Mouse (Mus musculus) cerebellum, adult 2 months (tissue): ENCODE data around the gene Gdpd2. TPM values are rescaled to one million over a fixed set of nuclear protein-coding genes. Genes with fewer than 3 reads are reported as not detected.
A peak's percentile ranks its signal among the peaks of the same experiment; 100 is the strongest.

Source experiments
- DNase-seq, 2 experiments: peaks; one replicate each; pipeline ENCODE4 v3.0.0; 2021
- H3K27ac ChIP-seq: fragments of 200-500 bp; 2 replicates; pipeline ENCODE4 v1.5.1; 2012; ENCODE audit warnings: low read length, control low read depth, inconsistent platforms; ENCODE audit not compliant: insufficient read depth
- H3K27me3 ChIP-seq: fragments of 200-500 bp; 2 replicates; pipeline ENCODE4 v1.6.1; 2012; ENCODE audit warnings: inconsistent platforms, mild to moderate bottlenecking, low read length, moderate library complexity; ENCODE audit not compliant: control insufficient read depth, insufficient read depth
- H3K4me1 ChIP-seq: fragments of 200-500 bp; 2 replicates; pipeline ENCODE4 v1.6.1; 2011; ENCODE audit warnings: low read length; ENCODE audit not compliant: control insufficient read depth, insufficient read depth
- H3K4me3 ChIP-seq: fragments of 200-500 bp; replicated peaks from 2 replicates; pipeline ENCODE3; 2011; ENCODE audit warnings: mild to moderate bottlenecking, low read depth, low read length, control low read depth; ENCODE audit not compliant: insufficient read depth
- CTCF ChIP-seq: fragments of 200-500 bp; IDR thresholded peaks from 2 replicates; pipeline ENCODE4 v1.5.1; 2011; ENCODE audit warnings: low read depth, mild to moderate bottlenecking, control low read depth, low read length, moderate library complexity, borderline replicate concordance; ENCODE audit not compliant: insufficient read depth
- POLR2A ChIP-seq: fragments of 200-500 bp; IDR thresholded peaks from 2 replicates; pipeline ENCODE4 v1.6.1; 2011; ENCODE audit warnings: low read length, control low read depth, borderline replicate concordance; ENCODE audit not compliant: insufficient read depth
- WGBS: fragments of 180-500 bp; shearing (Covaris S2); methylation state at CpG from one replicate; pipeline ENCODE4 v1.1.7; 2018; 5-methylcytosine and 5-hydroxymethylcytosine counted together
- polyA plus RNA-seq: library from polyadenylated mRNA; depleted of rRNA; stranded (reverse); fragments of >200 nt; gene quantifications from 2 replicates; pipeline ENCODE4 v1.2.3, GENCODE M21; 2012

The Gdpd2 gene
- polyA plus RNA-seq, 1 experiment = 13.2 TPM

DNA sequence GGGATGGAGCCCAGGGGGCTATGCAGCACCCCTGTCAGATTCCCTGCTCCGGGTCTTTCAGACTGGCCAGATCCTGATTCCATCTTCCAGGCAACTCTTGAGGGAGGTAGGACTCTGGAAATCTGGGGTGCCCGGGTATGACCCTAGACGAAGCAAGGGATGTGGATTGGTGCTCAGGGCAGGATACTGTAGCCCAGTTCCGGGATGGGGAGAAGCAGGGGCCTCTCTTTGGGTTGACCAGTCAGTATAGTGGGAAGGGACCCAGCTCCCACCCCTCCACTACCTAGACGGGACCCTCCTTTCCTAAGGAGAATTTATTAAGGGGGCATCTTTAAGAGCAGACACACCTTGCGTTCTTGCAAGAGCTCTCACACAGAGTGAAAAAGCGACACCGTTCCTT is 593 bp downstream of the Gdpd2 start:
- no peak overlapping the region for H3K27ac ChIP-seq
- no peaks in the 10 kb centered on the region for H3K27me3 ChIP-seq
- no peak overlapping the region for H3K4me3 ChIP-seq
- no peaks in the 10 kb centered on the region for H3K4me1 ChIP-seq
- WGBS = 28% methylated on average over 8 of the region's 8 CpGs
- TF ChIP-seq CTCF (no peak), POLR2A (no peak)
- no peak for DNase-seq

DNA sequence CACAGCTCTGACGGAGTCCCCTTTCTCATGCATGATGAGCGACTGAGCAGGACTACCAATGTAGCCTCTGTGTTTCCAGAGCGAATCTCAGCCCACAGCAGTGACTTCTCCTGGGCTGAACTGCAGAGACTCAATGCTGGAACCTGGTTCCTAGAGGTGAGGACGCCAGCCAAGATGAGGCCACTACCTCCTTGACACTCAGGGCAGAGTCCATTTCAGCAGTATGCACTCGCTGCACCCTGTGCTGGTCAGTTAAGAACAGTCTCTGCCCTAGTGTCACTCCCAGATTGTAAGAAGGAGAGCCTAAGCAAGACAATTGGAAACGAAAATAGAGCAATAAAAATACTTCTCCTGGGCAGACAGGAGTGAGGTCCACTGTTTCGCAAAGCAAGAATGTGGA is 4.7 kb downstream of the Gdpd2 start:
- DNase-seq = no peak
- H3K27me3 ChIP-seq = no peaks in the 10 kb centered on the region
- WGBS = 87% methylated on average over 7 of the region's 7 CpGs
- TF ChIP-seq CTCF (no peak), POLR2A (no peak)
- no peaks in the 10 kb centered on the region for H3K4me1 ChIP-seq
- H3K4me3 ChIP-seq = no peak overlapping the region
- no peak overlapping the region for H3K27ac ChIP-seq

DNA sequence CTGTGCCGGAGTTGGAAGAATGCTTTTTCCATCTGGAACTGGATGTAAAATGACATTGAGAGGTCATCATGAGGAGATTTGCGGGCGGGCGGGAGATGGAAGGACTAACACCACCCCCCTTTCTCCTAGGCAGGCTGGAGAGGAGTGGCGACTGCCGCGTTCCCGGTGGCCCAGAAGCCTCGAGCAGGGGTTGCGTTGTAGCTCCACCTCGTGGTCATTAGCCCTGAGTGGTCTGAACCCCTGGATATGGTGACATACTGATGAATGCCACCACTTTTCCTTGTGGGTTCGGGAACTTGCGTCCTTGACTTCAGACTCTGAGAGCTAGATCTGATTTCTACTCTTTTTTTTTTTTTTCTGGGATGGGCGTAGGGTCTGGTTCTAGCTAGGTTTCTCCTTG is 9.2 kb downstream of the Gdpd2 start:
- TF ChIP-seq POLR2A = no peak
- peak; percentile 57; the same call in 1 of the 2 replicates for TF ChIP-seq CTCF
- WGBS = 7% methylated on average over 14 of the region's 14 CpGs
- Histone ChIP-seq H3K27ac (no peak overlapping the region), H3K4me1 (no peaks in the 10 kb centered on the region), H3K27me3 (no peaks in the 10 kb centered on the region), H3K4me3 (peak overlapping the region; percentile 72)
- peak; percentile 68 to 69 for DNase-seq

DNA sequence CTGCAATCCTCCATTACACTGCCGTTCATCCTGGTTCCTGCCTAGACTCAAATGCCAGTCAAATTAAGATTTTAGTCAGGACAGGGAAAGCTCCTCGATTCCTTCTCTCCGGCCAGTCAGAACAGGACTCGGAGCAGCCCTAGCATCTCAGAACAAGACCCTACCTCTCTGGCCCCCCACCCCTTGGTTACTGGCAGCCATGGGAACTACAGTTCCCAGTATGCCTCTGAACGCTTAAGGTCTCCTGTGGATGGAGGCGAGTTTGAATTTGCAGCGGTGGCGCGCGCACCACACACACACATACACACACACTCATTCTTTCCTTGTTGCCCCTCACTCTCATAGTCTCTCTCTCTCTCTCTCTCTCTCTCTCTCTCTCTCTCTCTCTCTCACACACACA is 9.8 kb downstream of the Gdpd2 start:
- H3K27ac ChIP-seq = no peak overlapping the region; the same call in 1 of the 2 replicates
- H3K27me3 ChIP-seq = no peaks in the 10 kb centered on the region
- no peaks in the 10 kb centered on the region for H3K4me1 ChIP-seq
- TF ChIP-seq CTCF (no peak), POLR2A (no peak)
- H3K4me3 ChIP-seq = peak overlapping the region; percentile 72
- WGBS = 12% methylated on average over 10 of the region's 10 CpGs
- DNase-seq = peak; percentile 12 to 22

DNA sequence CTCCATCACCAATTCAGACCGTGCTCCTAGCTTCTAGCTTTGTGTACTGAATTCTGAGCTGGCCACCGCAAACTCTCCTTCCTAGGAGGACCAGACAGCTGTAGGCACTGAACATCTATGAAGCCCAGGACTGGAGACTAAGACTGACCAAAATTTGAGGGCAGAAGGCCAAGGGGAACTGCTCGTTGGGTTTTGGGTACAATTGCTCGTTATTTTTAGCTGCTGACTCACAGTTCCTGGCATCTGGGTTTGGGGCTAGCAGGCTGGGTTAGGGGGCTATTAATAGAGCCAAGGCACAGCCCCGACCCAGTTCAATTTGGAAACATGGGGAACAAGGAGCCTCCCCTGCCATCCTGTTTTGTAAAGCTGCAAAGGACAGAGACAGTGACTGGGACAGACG is 11.1 kb downstream of the Gdpd2 start:
- DNase-seq = peak in 1 of 2 experiments; percentile 5
- 41% methylated on average over 6 of the region's 6 CpGs for WGBS
- TF ChIP-seq POLR2A (no peak), CTCF (no peak)
- no peaks in the 10 kb centered on the region for H3K27me3 ChIP-seq
- H3K27ac ChIP-seq = no peak overlapping the region
- no peak overlapping the region for H3K4me3 ChIP-seq
- no peaks in the 10 kb centered on the region for H3K4me1 ChIP-seq

DNA sequence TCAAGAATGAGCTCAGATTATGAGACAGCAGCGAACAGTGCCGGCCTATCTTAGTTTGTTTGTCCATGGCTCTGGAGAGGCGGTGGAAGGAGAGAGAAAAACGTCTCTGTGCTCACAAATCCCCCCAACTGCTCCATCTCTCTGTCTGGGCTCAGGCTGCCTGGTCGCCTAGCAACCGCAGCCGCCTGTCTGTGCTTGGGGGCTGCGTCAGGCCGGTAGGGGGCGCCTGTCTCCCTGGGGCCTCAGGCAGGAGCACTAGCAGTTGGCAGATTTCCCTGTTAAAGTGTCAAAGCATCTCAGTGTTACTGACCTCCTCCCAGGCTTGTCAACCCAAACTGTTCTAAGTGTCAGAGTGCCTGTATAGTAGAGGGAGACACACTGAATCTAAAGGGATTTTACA is 12.3 kb downstream of the Gdpd2 start:
- H3K27ac ChIP-seq = no peak overlapping the region
- no peaks in the 10 kb centered on the region for H3K27me3 ChIP-seq
- no peak for TF ChIP-seq POLR2A
- peak; percentile 44; the same call in 1 of the 2 replicates for TF ChIP-seq CTCF
- 9% methylated on average over 10 of the region's 10 CpGs for WGBS
- H3K4me3 ChIP-seq = no peak overlapping the region
- peak; percentile 60 to 63 for DNase-seq
- no peaks in the 10 kb centered on the region for H3K4me1 ChIP-seq

DNA sequence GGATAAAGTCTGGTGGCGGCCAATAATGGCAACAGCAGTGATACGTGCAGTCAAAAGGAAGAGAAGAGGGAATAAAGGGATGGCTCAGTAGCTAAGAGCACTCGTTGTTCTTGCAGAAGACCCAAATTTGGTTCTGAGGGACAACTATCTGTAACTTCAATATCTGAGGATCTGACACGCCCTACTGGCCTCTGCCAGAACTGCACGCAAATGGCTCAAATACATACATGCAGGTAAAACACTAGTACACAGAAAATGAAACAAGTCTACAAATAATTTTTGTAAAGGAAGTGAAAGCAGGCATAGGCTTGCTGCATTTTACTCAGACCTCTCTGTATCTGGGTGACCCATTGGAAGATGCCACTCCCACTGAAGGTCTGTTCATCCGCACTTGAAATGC is 36.2 kb downstream of the Gdpd2 start:
- 0 out of 2 replicates have a peak, but pooled peaks cover 4% of the 10 kb centered on the region for H3K4me1 ChIP-seq
- H3K4me3 ChIP-seq = no peak overlapping the region
- 85% methylated on average over 6 of the region's 6 CpGs for WGBS
- no peak overlapping the region for H3K27ac ChIP-seq
- no peak for DNase-seq
- TF ChIP-seq CTCF (peak; percentile 31; the same call in 1 of the 2 replicates), POLR2A (no peak)
- H3K27me3 ChIP-seq = no peaks in the 10 kb centered on the region

DNA sequence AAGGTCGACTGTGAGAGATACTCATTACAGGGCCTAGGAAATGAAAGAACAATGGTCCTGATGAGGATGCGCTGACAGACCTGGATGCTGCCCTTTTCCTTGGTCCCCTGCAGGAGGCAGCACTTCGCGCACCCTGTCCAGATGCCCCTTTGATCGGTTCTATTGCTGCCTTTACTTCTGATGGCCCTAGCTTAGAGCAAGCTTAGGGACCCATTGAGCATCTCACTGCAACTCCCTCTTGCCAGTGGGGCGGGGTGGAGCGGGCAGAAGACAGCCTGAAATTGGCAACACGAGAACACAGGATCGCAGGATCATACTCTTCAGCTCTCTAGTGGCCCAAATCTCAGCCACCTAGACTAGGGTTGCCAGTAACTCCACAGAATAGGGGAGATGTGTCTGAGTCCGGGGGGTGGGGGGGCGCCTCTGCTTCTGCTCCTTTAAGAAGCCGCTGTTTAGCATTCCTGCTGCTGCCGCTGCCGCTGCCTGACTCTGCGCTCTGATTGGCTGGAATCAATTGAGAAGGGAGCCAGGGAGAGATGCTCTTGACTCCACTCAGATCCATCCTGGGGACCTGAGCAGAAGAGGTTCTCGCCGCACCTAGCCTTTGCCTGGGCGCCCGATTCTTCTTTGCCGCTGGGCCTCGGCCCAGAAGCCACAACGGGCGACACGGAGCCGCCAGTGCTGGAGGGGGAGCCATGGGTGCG is 37.7 kb downstream of the Gdpd2 start, which contains the start of gene Dlg3:
TSS of gene Dlg3 (plus strand) at position 542 of the 704 bp plus-strand sequence.
- WGBS = 9% methylated on average over 24 of the region's 26 CpGs
- peak; percentile 76 to 81 for DNase-seq

More for the DNA sequence above, 37.7 kb downstream of the Gdpd2 start, which contains the start of gene Dlg3:
- TF ChIP-seq CTCF = no peak; the same call in 1 of the 2 replicates
- peak; percentile 69; the same call in 1 of the 2 replicates for TF ChIP-seq POLR2A
- Histone ChIP-seq H3K27ac (peak within 1 kb of the TSS; percentile 35; the same call in 1 of the 2 replicates), H3K27me3 (no peaks in the 10 kb centered on the region), H3K4me1 (0 out of 2 replicates have a peak, but pooled peaks cover 4% of the 10 kb centered on the region), H3K4me3 (peak within 1 kb of the TSS; percentile 64)
